In genomic region chr19:8981450-8982168, GRCm38 (mm10) we compare ENCODE assay signal across 11 mouse cellular contexts. TPM values are rescaled to one million over a fixed set of nuclear protein-coding genes. Genes with fewer than 3 reads are reported as not detected.
DNase-seq lines count a peak whose midpoint lies in the region; ATAC-seq lines count a peak whose summit lies in the region.
"Had no signal": no experiment of that assay in that cellular context is flagged by ENCODE, and none has a peak within 500 bp of the region (broad histone marks: within the 10 kb centered on the region; RNA-seq: fewer than 3 reads in every experiment).

No protein-coding gene starts in this region.

- no peaks in the 10 kb centered on the region for H3K9me3 ChIP-seq in heart, embryonic 11.5 days (replicated peaks; ENCODE audit: control insufficient read depth, low read length)
- H3K9me3 ChIP-seq in midbrain, embryonic 14.5 days (ENCODE audit: control insufficient read depth, low read length): no peaks in the 10 kb centered on the region
- H3K9me3 ChIP-seq in midbrain, embryonic 16.5 days (replicated peaks; ENCODE audit: control insufficient read depth, low read length, poor library complexity, severe bottlenecking): no peaks in the 10 kb centered on the region
- H3K9me3 ChIP-seq: megakaryocyte, embryonic 14.5 days had no signal

- ATAC-seq in heart, embryonic 11.5 days (replicated peaks; ENCODE audit: insufficient number of reproducible peaks, low FRiP score, low TSS enrichment): no peak
- no peak for ATAC-seq in midbrain, embryonic 14.5 days (ENCODE audit: low FRiP score, low TSS enrichment)
- ATAC-seq in midbrain, embryonic 16.5 days: no peak

- H3K9ac ChIP-seq in heart, embryonic 11.5 days (ENCODE audit: low read depth, low read length): no peak overlapping the region
- H3K9ac ChIP-seq in midbrain, embryonic 14.5 days (replicated peaks; ENCODE audit: low read length): no peak overlapping the region
- no peak overlapping the region for H3K9ac ChIP-seq in midbrain, embryonic 16.5 days (ENCODE audit: low read depth, low read length)

- WGBS in heart, embryonic 11.5 days (ENCODE audit: insufficient replicate concordance): 55% methylated on average over 2 of the region's 2 CpGs
- WGBS in midbrain, embryonic 14.5 days: 76% methylated on average over 2 of the region's 2 CpGs
- WGBS in midbrain, embryonic 16.5 days: 72% methylated on average over 2 of the region's 2 CpGs

- peak; percentile 60 to 67 for DNase-seq in heart, adult 18-20 months
- peak; percentile 49 for DNase-seq in midbrain, embryonic 14.5 days
- DNase-seq in gastrocnemius, adult 8-10 months (ENCODE audit: low spot score in 2 of 2): peak; percentile 72 to 75
- peak; percentile 90 for DNase-seq in skeletal muscle tissue, adult 2 months (ENCODE audit: low read depth, low spot score)
- DNase-seq in ovary, postnatal 36 days (ENCODE audit: low spot score): no peak
- DNase-seq in urinary bladder, adult 2 months (ENCODE audit: low spot score): no peak
- DNase-seq: adrenal gland, adult 8-10 months; thymus, adult 2 months had no signal

- H3K4me1 ChIP-seq in heart, embryonic 11.5 days (ENCODE audit: control insufficient read depth, insufficient read depth, low read length): peaks cover 48% of the 10 kb centered on the region
- H3K4me1 ChIP-seq in midbrain, embryonic 14.5 days (ENCODE audit: control insufficient read depth, insufficient read depth, low read length): peaks cover 31% of the 10 kb centered on the region
- H3K4me1 ChIP-seq in midbrain, embryonic 16.5 days (ENCODE audit: control insufficient read depth, insufficient read depth, low read length): peaks cover 22% of the 10 kb centered on the region

- no peaks in the 10 kb centered on the region for H3K27me3 ChIP-seq in heart, embryonic 11.5 days (ENCODE audit: control insufficient read depth, insufficient read depth, low read length)
- no peaks in the 10 kb centered on the region for H3K27me3 ChIP-seq in midbrain, embryonic 14.5 days (ENCODE audit: control insufficient read depth, insufficient read depth, low read length)
- no peaks in the 10 kb centered on the region for H3K27me3 ChIP-seq in midbrain, embryonic 16.5 days (ENCODE audit: control insufficient read depth, insufficient read depth, low read depth, low read length)

- H3K4me3 ChIP-seq in heart, embryonic 11.5 days (ENCODE audit: low read depth, low read length): no peak overlapping the region
- H3K4me3 ChIP-seq in midbrain, embryonic 14.5 days (replicated peaks; ENCODE audit: low read depth, low read length): no peak overlapping the region
- H3K4me3 ChIP-seq in midbrain, embryonic 16.5 days (ENCODE audit: low read depth, low read length): no peak overlapping the region

- no peak overlapping the region for H3K4me2 ChIP-seq in heart, embryonic 11.5 days
- no peak overlapping the region for H3K4me2 ChIP-seq in midbrain, embryonic 14.5 days (ENCODE audit: low read length)
- no peak overlapping the region for H3K4me2 ChIP-seq in midbrain, embryonic 16.5 days (ENCODE audit: low read length)

- no peak overlapping the region for H3K27ac ChIP-seq in heart, embryonic 11.5 days (ENCODE audit: low read depth, low read length)
- H3K27ac ChIP-seq in midbrain, embryonic 14.5 days (replicated peaks; ENCODE audit: low read depth, low read length): 0 out of 2 replicates have a peak overlapping the region, but pooled peaks have one; percentile 5
- no peak overlapping the region for H3K27ac ChIP-seq in midbrain, embryonic 16.5 days (ENCODE audit: low read length)

- H3K36me3 ChIP-seq in heart, embryonic 11.5 days (ENCODE audit: control insufficient read depth, insufficient read depth, low read length): peaks cover 33% of the 10 kb centered on the region
- H3K36me3 ChIP-seq in midbrain, embryonic 14.5 days (ENCODE audit: control insufficient read depth, insufficient read depth, low read length): peaks cover 51% of the 10 kb centered on the region
- H3K36me3 ChIP-seq in midbrain, embryonic 16.5 days (ENCODE audit: control insufficient read depth, insufficient read depth, low read length): peaks cover 19% of the 10 kb centered on the region

RNA-seq across cellular contexts. Expression of gene Ahnak, which starts 7.5 kb away (rescaled TPM):
- 100 to 1,000 TPM; 341 to 356 TPM for total RNA-seq in heart, adult 18-20 months (2021)
- 15.1 and 17.4 TPM in 2 replicates for polyA plus RNA-seq in heart, embryonic 11.5 days (2014; fragmentation: Nextera tagmentation; extraction: Ambion mirVana)
- 1.2 and 4.2 TPM in 2 replicates for polyA plus RNA-seq in midbrain, embryonic 14.5 days (2014; fragmentation: Nextera tagmentation; extraction: Ambion mirVana)
- polyA plus RNA-seq in midbrain, embryonic 16.5 days (2015; fragmentation: Nextera tagmentation; extraction: Ambion mirVana): 2.7 and 3.2 TPM in 2 replicates
- total RNA-seq in gastrocnemius, adult 8-10 months (2022): 100 to 1,000 TPM; 249 to 267 (median 253) TPM
- 126 and 168 TPM in 2 replicates for polyA plus RNA-seq in urinary bladder, adult 2 months (2012; rRNA removed)

RNA-seq across cellular contexts. Expression of gene Eef1g, which starts 14.8 kb away (rescaled TPM):
- 100 to 1,000 TPM; 239 to 257 TPM for total RNA-seq in heart, adult 18-20 months (2021)
- 344 TPM in 2 replicates for polyA plus RNA-seq in heart, embryonic 11.5 days (2014; fragmentation: Nextera tagmentation; extraction: Ambion mirVana)
- 308 and 311 TPM in 2 replicates for polyA plus RNA-seq in midbrain, embryonic 14.5 days (2014; fragmentation: Nextera tagmentation; extraction: Ambion mirVana)
- polyA plus RNA-seq in midbrain, embryonic 16.5 days (2015; fragmentation: Nextera tagmentation; extraction: Ambion mirVana): 283 and 293 TPM in 2 replicates
- 100 to 1,000 TPM; 411 to 454 (median 425) TPM for total RNA-seq in gastrocnemius, adult 8-10 months (2022)
- polyA plus RNA-seq in urinary bladder, adult 2 months (2012; rRNA removed): 398 and 489 TPM in 2 replicates

RNA-seq across cellular contexts. Expression of gene Tut1, which starts 28.0 kb away (rescaled TPM):
- 1 to 10 TPM; 8.2 to 9.5 TPM for total RNA-seq in heart, adult 18-20 months (2021)
- 17.1 and 19.8 TPM in 2 replicates for polyA plus RNA-seq in heart, embryonic 11.5 days (2014; fragmentation: Nextera tagmentation; extraction: Ambion mirVana)
- polyA plus RNA-seq in midbrain, embryonic 14.5 days (2014; fragmentation: Nextera tagmentation; extraction: Ambion mirVana): 20.0 and 25.0 TPM in 2 replicates
- polyA plus RNA-seq in midbrain, embryonic 16.5 days (2015; fragmentation: Nextera tagmentation; extraction: Ambion mirVana): 25.6 and 26.2 TPM in 2 replicates
- 10 to 100 TPM in 1 of 4 experiments, 1 to 10 TPM in 3; 7.8 to 11.8 (median 9.0) TPM for total RNA-seq in gastrocnemius, adult 8-10 months (2022)
- polyA plus RNA-seq in urinary bladder, adult 2 months (2012; rRNA removed): 21.8 and 24.1 TPM in 2 replicates

RNA-seq across cellular contexts. Expression of gene Mta2, which starts 39.9 kb away (rescaled TPM):
- 10 to 100 TPM; 28.8 to 30.1 TPM for total RNA-seq in heart, adult 18-20 months (2021)
- 30.0 and 39.9 TPM in 2 replicates for polyA plus RNA-seq in heart, embryonic 11.5 days (2014; fragmentation: Nextera tagmentation; extraction: Ambion mirVana)
- polyA plus RNA-seq in midbrain, embryonic 14.5 days (2014; fragmentation: Nextera tagmentation; extraction: Ambion mirVana): 38.0 and 62.2 TPM in 2 replicates
- 108 and 121 TPM in 2 replicates for polyA plus RNA-seq in midbrain, embryonic 16.5 days (2015; fragmentation: Nextera tagmentation; extraction: Ambion mirVana)
- total RNA-seq in gastrocnemius, adult 8-10 months (2022): 10 to 100 TPM; 21.0 to 25.7 (median 23.4) TPM
- 29.9 and 47.6 TPM in 2 replicates for polyA plus RNA-seq in urinary bladder, adult 2 months (2012; rRNA removed)

RNA-seq across cellular contexts. Expression of gene Eml3, which starts 52.3 kb away (rescaled TPM):
- total RNA-seq in heart, adult 18-20 months (2021): 1 to 10 TPM; 5.7 to 7.6 TPM
- 8.1 and 8.5 TPM in 2 replicates for polyA plus RNA-seq in heart, embryonic 11.5 days (2014; fragmentation: Nextera tagmentation; extraction: Ambion mirVana)
- 4.3 and 5.5 TPM in 2 replicates for polyA plus RNA-seq in midbrain, embryonic 14.5 days (2014; fragmentation: Nextera tagmentation; extraction: Ambion mirVana)
- 8.6 and 9.1 TPM in 2 replicates for polyA plus RNA-seq in midbrain, embryonic 16.5 days (2015; fragmentation: Nextera tagmentation; extraction: Ambion mirVana)
- 1 to 10 TPM; 3.5 to 4.7 (median 4.3) TPM for total RNA-seq in gastrocnemius, adult 8-10 months (2022)
- polyA plus RNA-seq in urinary bladder, adult 2 months (2012; rRNA removed): 40.5 and 45.3 TPM in 2 replicates

Comparison
In these comparisons a context has a peak if more than half of its experiments do, and no peak if none do; other contexts are left out.
1. DNase-seq: peak in heart, adult 18-20 months (2 of 2), midbrain, embryonic 14.5 days (single experiment), gastrocnemius, adult 8-10 months (2 of 2) and skeletal muscle tissue, adult 2 months (single experiment); none in ovary, postnatal 36 days (single experiment) and urinary bladder, adult 2 months (single experiment).